Mouse (Mus musculus) layer of hippocampus, adult 9-11 months (tissue): ENCODE results near the gene Cd79b.
"Not testable (repeated sequence)": the region's sequence is repeated elsewhere in the genome, so short reads cannot be mapped to it uniquely, and the experiment has no call there.

Source experiments
- DNase-seq: peaks from one replicate; pipeline ENCODE4 v3.0.0; 2022

Gene Cd79b

GRCm38 (mm10) chr11:106314333-106314812 lies at the start of gene Cd79b:
TSS of gene Cd79b (minus strand) at chr11:106314762.
- DNase-seq, result no peak

GRCm38 (mm10) chr11:106359350-106359749 lies 44.8 kb upstream of the Cd79b start:
- DNase-seq, result no peak

DNA sequence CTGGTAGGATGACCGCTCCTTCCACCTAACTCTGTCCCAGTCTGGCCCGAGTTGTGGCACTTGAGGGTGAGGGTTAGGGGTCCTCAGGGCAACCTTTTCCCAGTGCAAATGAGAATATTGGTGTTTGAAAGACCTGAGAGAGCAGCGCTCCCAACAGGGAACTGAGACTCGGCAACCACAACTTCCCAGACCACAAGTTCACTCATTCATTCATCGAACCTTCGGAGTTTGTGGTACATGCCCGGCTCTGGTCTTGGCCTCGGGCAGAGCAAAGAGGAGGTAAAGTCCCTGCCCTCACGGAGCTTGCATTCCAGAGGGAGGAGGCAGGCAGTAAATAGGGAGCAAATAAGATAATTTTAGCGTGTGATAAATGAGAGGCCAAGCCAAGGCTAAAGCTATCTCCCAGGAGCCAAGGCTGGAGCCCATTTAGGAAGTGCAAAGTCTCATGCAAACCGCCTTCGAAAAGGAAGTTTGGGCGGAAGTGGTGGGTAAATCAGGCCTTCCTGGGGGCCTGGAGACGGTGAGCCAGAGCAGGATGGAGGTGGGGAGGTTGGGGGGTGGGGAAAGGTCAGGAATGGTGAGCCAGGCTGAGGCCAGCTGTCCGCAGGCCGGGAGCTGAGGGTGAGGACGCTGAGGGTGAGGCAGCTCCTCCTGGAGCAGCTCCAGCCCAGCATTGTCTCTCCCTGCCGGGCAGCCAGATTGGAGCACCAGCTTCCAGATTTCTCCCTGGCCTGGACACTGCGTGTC lies 41.0 kb upstream of the Cd79b start:
- no peak for DNase-seq

DNA sequence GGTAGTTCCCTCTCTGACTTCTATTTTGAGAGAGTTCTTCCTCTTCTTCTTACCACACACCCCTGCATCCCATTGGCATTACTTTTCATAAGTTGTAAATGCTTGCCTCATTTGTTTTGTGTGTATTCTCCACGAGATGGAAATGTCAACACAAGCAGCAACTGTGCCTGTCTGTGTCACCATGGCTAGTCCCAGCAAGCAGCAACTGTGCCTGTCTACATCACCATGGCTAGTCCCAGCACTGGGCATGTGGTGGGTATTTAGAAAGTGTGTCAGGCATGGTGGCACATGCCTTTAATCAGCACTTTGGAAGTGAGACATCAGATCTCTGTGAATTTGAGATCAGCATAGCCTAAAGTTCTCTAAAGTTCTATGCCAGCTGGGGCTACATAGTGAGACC lies 39.6 kb upstream of the Cd79b start:
- DNase-seq, result no peak

- no peak for DNase-seq
Observed at GRCm38 (mm10) chr11:106353188-106353587, 38.6 kb upstream of the Cd79b start, which contains the start of gene Scn4a. TSS of gene Scn4a (minus strand) at chr11:106353288.

GRCm38 (mm10) chr11:106351941-106352340 lies 37.4 kb upstream of the Cd79b start:
- no peak for DNase-seq

DNA sequence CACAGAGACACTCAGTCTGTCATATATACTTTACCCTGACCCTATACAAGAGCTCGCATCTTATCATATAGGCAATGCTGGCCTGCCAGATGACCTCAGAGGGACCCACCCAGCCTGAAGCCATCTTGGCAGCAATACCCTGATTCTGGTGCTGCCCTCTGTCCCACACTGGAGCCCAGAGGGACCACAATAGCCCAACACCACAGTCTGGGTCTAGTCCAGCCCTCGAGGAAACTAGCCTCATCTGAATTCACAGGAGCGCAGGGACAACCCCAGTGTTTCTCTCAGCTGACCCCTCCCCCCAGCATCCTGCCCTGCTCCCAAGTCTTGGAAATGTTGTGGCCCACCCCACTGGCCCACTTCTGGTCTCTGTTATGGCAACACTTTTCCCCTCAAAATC lies 36.7 kb upstream of the Cd79b start:
- no peak for DNase-seq

- DNase-seq, result no peak
Observed at GRCm38 (mm10) chr11:106350853-106351252, 36.3 kb upstream of the Cd79b start.

- no peak for DNase-seq
Observed at GRCm38 (mm10) chr11:106349772-106350171, 35.2 kb upstream of the Cd79b start.

- DNase-seq, result no peak
Observed at GRCm38 (mm10) chr11:106344910-106345309, 30.3 kb upstream of the Cd79b start.

DNA sequence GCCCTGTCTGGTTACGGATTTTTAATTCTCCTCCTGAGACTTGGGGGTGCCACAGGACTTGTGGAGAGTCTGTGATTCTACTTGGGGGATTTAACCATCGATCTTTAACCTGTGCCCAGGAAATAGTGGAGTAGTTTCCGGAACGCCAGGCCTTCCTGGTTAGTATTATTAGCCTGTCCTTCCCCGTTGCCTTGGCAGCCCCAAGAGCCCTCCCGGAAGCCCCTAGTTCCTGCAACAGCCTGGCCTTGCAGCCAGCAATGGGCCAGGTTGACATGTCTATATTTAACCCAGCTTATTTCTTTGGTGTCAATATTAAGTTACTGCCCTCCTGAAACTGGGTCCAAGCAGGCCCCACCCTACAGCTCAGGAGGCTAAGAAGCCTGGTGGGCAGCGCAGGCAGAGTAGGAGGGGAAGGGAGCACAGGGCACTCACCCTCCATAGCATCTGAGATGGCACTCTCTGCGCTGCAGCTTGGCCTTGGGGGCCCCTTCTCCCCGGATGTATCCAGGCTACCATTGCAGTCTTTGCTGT lies 26.5 kb upstream of the Cd79b start:
- no peak for DNase-seq

DNA sequence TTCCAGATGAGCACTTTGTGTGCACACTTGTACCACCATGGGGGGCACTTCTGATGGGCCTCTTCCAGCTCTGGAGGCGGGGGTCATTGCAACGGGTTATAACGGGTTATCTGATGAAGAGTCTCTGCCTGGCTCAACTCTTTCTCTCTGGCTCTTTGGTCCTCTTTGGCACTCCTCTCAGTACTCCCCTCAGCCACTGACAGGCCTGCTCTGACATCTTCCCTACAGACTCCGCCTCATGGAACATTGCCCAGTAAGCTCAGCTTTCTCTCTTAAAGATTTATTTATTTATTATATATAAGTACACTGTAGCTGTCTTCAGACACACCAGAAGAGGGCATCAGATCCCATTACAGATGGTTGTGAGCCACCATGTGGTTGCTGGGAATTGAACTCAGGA lies 24.8 kb upstream of the Cd79b start:
- not testable (repeated sequence) for DNase-seq

- no peak for DNase-seq
Observed at GRCm38 (mm10) chr11:106338870-106339269, 24.3 kb upstream of the Cd79b start.

DNA sequence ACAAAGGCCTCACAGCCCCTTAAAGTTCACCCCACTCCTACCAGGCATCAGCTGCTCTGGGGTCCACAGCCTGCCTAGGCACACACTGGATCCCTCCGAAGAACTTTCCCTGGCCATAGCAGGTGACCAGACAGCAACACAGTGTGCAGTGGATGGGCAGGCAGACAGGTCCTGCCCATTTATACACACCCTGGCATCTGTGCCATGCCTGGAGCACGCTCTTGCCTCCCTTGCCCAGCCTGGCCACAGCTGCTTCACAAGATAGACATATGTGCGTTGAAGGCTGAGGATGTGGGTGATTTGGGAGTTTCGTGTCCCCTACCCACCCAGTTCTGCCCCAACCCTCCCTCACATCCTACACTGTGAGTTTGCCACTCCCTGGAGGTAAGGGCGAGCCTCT lies 23.5 kb upstream of the Cd79b start:
- DNase-seq, result no peak

DNA sequence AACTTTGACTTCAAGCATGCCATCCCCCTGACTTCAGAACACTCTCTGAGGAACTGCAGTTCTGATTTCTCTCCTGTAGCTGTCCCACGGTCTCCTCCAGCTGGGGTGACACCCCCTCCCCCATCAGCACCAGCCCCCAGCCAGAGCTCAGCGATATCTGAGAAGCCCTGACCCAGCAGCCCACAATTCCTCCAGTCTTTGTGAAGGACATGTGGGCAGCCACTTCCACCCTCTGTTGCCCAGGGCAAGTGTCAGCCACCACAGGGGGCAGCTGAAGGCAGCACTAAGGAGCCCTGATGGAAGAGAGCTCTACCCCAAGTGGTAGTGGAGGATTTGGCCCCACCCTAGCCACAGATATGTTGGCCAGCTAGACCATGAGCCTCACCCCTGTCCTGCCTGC lies 19.5 kb upstream of the Cd79b start:
- DNase-seq, result no peak

GRCm38 (mm10) chr11:106332458-106332857 lies 17.9 kb upstream of the Cd79b start:
- no peak for DNase-seq

DNA sequence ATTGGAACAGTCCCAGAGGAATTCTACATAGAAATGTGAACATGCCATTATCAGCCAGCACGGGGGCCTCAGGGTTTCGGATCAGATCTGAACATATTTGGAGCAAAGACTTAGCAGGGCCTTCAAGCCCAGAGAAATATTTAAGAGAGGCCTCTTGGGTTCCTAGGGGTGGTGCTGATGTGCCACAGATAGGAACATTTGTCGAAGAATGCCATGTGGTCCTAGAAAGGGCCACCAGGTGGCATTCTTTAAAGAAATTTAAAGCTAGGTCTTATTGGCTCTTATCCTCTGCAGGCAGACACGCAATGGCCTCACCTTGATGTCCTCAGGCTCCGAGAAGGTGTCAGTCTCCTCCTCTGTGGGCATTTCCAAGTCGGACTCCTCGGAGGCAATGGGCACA lies 15.1 kb upstream of the Cd79b start:
- peak; percentile 26 for DNase-seq

DNA sequence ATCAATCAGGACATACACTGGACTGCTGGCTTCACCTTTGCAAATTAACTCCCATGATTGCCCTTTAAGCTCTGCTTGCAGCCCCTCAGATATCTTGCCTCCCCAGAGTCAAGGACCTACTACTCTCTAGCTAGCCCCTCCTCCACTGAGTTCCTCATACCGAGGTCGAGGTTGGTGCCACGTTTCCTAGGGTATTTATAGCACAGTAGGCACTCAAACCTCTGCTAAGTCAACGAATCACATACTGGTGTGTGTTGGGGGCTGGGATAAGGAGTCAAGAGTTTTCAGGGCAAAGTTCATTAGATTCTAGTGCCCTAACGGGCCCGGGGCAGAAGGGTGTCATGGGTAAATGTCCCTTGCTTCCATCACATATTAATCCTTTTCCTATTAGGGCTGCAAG lies 14.6 kb upstream of the Cd79b start:
- no peak for DNase-seq

DNA sequence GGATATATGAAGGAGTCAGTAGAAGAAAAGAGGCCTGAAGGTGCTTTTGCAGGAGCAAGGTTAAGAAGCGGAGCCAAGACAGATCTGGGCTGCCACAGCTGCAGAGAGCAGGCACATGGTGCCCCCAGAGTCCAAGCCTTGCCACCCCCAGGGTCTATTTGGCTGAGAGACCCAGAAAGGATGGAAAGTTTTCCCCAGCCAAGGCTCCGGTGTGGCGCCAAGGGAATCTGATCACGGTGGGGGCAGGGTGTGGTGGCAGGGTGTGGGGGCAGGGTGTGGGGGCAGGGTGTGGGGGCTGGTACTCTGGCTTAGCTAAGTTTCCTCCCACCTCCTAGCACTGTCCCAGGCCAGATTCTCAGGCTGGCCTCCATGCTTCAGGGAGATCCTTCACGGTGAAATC lies 14.0 kb upstream of the Cd79b start:
- no peak for DNase-seq

DNA sequence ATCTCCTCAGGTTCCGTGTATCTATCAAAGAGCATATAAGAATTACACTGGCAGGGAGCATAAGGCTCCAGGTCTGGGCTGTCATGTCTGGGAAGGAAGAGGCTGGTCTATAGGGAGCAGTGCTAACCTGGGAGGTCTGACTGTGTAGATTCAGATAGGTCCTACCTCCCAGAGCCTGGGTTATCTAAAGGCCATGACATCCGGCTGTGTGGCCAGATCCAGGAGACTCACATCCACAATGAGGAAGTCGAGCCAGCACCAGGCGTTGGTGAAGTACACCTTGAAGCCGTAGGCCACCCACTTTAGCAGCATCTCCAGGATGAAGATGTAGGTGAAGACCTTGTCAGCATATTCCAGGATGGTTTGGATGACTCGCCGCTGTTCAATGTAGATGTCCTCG lies 11.9 kb upstream of the Cd79b start:
- DNase-seq, result no peak

DNA sequence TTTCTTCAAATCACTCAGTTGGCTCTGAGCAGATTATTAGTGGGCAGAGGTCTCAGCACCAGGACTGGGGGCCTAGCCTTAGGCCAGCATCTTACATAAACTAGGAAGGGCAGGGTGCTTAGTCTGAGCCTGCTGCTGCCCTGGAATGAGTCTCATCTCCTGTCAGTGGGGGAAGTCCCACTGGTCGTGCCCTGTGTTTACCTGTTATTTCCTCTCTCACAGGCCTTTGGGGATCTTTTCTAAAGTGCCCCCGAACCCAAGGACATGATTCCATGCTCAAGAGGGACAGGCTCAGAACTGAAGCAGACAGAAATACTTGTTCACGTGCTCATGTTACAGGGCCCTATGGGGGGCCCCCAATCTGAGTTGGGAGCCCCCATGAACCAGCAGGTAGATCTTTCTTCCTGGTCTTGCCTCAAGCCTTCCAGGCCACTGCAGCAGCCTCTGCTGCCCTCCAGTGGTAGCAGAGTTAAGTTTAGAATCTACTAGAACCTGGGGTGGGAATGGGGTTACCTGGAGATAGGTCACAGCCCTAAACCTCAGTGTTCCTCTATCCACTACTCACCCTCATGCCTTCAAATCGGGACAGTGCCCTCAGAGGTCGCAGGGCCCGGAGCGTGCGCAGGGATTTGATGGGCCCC lies 11.1 kb upstream of the Cd79b start:
- DNase-seq, result peak; percentile 17

DNA sequence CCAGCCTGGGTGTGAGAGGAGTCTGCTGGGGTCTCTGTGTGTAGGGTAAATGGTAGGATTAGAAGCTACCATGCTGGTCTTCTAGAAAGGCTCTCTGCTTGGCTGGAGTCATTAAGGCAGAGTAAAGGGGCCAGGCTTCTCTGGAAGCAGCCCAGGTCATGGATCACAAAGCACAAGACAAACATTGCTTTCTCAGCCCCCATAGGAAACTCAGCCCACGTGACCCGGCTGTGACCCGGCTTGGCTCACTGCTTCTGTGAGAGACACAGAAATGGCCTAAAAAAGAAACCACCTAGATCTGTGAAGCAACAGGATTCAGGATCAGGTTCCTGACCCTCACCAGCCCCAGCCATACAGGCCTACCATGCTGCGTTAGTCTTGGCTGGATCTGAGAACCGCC lies 10.3 kb upstream of the Cd79b start:
- DNase-seq, result no peak

DNA sequence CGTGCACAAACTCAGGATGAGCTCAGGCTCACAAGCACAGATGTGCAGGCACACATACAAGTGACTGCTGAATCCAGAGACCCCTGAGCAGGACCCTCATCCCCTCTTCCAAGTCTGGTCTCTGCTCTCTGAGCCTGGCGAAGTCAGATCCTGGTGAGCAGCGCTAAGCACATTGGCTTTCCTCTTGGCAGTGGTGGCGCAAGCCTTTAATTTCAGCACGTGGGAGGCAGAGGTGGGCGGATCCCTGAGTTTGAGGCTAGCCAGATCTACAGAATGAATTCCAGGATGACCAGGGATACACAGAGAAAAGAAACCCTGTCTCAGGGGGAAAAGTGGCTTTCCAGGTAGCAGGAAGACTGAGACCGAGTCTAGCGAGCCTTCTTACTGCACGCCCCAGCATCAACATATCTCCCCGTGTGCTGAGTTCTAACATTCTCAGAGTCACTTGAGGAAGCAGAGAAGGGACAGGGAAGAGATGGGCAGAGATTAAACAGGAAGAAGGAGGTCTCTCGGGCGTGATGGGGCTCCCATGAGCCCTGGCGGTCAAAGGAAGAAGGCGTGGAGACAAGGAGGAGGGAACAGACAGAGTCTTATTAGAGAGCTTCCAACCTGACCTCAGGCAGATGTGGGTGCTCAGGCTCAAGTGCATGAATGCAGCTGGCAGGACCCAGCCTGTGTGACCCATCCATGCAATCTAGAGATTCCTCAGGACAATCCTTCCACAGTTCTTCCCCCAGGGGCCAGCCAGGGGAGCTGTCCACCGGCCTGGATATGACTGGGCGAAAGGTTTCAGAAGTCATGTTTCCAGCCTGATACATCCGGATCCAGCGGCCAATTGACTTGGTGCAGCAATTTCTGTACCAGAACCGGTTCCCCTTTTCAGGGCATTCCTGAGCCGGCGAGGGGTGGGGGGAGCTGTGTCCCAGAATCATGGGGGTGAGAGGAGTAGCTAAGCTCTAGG lies 4.1 kb upstream of the Cd79b start:
- no peak for DNase-seq
